Mouse (Mus musculus): ENCODE results near the gene Nxph3. TPM values are rescaled to one million over a fixed set of nuclear protein-coding genes. Genes with fewer than 3 reads are reported as not detected.

The Nxph3 gene
- polyA plus RNA-seq, 1 experiment from 2014 or later: 2.6 TPM

Other genes starting within 250 kb of the Nxph3 start
- gene Kat7, start 204.3 kb downstream of the Nxph3 start, polyA plus RNA-seq (2016; fragmentation: Nextera tagmentation; extraction: Ambion mirVana): 77.7 and 79.4 TPM in 2 replicates
- gene Fam117a, start 177.6 kb downstream of the Nxph3 start, polyA plus RNA-seq (2016; fragmentation: Nextera tagmentation; extraction: Ambion mirVana): 19.2 and 20.9 TPM in 2 replicates
- 122 and 125 TPM in 2 replicates for gene Slc35b1, start 129.9 kb downstream of the Nxph3 start, polyA plus RNA-seq (2016; fragmentation: Nextera tagmentation; extraction: Ambion mirVana)
- 157 TPM in 2 replicates for gene Spop, start 100.5 kb downstream of the Nxph3 start, polyA plus RNA-seq (2016; fragmentation: Nextera tagmentation; extraction: Ambion mirVana)
- 24.3 and 26.7 TPM in 2 replicates for gene Ngfr, start 73.2 kb upstream of the Nxph3 start, polyA plus RNA-seq (2016; fragmentation: Nextera tagmentation; extraction: Ambion mirVana)
- 231 TPM in 2 replicates for gene Phb, start 152.4 kb upstream of the Nxph3 start, polyA plus RNA-seq (2016; fragmentation: Nextera tagmentation; extraction: Ambion mirVana)
- 24.0 and 24.9 TPM in 2 replicates for gene Zfp652, start 198.1 kb upstream of the Nxph3 start, polyA plus RNA-seq (2016; fragmentation: Nextera tagmentation; extraction: Ambion mirVana)
- gene B130006D01Rik, start 209.0 kb upstream of the Nxph3 start, polyA plus RNA-seq (2016; fragmentation: Nextera tagmentation; extraction: Ambion mirVana): 1.9 and 2.5 TPM in 2 replicates

Data from limb, embryonic 12.5 days (tissue).